Mouse (Mus musculus) frontal cortex, adult 2 months (tissue): Measurements from ENCODE around the gene Fchsd2. TPM values are rescaled to one million over a fixed set of nuclear protein-coding genes. Genes with fewer than 3 reads are reported as not detected.
"Not testable (repeated sequence)": the region's sequence is repeated elsewhere in the genome, so short reads cannot be mapped to it uniquely, and the experiment has no call there.

Source experiments
- DNase-seq, 2 experiments: peaks; one replicate each; pipeline ENCODE4 v3.0.0; 2022; ENCODE audit warnings: low spot score in 1 of 2; ENCODE audit errors: extremely low spot score in 1 of 2
- polyA plus RNA-seq: library from polyadenylated mRNA; depleted of rRNA; stranded (reverse); fragments of >200 nt; gene quantifications from 2 replicates; pipeline ENCODE4 v1.2.3, GENCODE M21; 2012

Gene Fchsd2
- polyA plus RNA-seq, 1 experiment: 29.7 TPM

DNA sequence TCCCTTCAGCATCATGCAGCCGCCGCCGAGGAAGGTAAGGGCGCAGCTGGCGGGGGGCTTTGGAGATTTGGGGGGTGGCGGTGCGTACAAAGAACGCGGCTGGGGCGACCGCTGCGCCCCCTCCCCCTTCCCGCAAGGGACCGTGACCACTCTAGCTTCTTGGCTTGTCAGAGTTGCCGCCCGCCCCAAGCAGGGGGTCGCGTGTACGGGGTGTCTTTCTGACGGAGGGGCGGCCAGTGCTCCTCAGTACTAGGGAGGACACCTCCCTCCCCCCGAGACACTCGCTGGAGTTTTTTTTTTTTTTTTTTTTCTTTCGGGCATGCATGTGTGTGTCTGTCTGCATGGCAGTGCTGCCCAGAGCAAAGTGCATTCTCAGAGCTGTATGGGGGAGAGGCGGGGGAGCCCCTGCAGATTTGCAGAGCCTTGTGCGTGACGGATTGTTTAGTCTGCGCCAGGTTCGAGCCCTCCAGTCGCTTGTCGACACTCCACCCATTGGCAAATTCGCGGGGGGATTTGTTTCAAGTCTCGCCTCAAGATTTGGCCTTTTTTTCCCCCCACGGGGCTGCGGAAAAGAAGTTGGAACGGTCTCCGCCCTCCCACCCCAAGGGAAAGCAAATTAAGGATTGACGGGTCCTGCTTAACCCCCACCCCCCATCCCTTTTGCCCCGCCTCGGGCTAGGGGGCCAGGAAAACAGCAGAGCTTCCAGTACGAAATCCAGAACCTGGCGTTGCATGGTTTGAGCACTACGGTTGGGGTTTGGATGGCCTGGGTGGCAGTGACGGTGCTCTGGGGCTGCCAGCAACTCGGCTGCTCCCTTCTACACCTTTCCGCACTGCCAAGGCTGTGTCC is 16.6 kb downstream of the Fchsd2 start:
- DNase-seq: peak in 1 of 2 experiments; percentile 27

DNA sequence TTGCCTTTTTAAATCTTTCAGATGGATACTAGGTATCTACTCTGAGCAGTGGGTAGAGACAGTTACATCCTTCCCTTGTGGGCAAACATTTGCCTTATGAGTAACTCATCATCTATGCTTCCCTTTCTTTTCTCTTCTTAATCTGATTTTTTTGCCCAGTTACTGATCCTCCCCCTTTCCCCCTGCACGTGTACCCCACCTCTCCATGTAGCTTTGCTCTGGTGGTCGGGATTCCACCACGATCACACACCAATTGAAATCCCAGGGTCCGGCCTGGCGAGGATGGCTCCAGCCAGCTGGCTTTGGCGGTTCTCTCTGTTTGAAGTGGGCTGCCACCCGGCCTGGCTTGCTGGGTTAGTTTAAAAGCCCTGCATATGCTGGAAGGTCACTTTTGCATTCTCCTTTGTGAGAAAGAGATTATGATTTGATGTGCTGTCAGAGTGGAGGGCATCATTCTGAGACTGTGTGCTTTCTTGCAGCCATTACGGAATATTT is 17.2 kb downstream of the Fchsd2 start:
- DNase-seq: no peak

DNA sequence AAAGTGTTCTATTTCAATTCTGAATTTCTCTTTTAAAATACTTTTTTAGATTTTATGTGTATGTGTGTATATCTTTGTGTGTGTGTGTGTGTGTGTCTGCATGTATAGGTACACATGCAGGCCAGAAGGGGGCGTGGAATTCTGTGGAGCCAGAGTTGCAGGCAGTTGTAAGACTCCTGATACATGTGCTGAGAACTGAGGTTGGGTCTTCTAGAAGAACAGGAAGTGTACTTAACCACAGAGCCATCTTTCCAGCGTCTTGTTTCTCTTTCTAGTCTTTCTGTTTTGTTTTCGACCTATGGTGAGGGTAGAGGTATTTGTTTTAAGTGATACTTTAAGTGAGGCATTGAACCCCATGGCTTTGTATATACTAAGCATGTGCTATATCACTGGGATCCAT is 20.7 kb downstream of the Fchsd2 start:
- DNase-seq: no peak

DNA sequence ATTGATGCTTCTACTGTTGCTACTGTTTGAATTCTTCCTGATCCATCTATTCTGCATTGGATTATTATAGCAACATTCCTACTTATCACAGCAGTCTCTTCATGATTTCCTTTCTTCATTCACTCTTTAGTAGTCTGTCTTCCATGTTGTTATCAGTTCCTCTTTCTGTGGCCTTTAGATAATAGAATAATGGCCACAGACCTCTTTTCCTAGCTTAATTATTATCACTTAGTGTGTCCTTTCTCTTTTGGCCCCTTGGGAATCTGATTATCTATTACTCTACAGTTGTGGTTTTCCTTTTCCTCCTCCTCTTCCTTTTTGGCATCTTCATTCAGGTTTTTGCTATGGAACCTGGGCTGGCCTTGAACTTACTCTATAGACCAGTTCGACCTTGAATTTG is 21.7 kb downstream of the Fchsd2 start:
- no peak for DNase-seq

DNA sequence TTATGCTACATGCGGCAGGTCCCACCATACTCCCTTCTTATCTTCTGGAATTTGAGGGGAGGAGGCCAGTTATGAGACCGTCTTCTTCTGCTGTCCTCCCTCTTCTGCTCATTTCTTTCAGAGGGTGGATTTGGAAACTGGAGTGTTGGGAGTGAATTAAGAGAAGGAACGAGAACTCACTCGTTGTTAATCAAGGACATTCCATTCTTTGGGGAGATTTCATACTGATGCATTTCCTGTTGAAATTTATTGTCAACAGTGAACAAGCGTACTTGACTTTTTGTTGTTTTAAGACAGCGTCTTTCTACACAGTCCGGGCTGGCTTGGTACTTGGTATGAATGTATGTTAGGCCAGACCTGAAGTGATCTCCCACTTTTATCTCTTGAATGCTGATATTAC is 26.7 kb downstream of the Fchsd2 start:
- DNase-seq: no peak

DNA sequence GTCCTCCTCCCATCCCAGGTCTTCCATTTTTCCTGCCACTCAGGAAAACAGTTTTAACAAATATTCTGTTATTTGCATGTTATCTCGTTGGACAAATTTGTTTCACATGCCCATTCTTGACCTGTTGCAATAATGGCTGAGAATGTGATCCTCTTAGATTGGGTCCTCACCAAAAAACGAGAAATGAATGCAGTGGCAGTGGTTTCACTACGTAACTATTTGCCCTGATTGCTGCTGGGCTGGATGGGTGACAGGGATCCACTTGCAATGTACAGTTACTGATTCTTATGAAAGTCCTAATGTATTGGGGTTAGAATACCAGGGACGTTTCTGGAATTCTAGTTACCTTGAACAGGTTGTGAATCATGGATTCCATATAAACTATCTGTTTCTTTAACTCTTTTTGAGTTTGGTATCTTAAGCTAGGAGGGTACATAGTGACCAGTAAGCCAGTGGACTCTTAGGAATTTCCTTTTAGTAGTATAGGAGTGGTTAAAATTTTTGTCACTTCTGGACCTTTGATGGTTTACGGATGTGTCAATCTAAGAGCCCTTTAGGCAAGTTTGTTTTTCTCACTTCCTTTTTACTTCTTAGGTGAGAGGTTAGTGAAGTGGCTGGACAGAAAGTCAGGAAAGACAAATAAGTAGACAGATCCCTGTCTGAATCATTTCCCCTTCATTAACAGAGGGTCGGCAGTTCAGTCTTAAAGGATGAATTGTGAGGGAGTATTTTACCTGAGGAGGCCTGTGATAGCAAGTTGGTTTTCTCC is 31.1 kb downstream of the Fchsd2 start:
- no peak for DNase-seq

DNA sequence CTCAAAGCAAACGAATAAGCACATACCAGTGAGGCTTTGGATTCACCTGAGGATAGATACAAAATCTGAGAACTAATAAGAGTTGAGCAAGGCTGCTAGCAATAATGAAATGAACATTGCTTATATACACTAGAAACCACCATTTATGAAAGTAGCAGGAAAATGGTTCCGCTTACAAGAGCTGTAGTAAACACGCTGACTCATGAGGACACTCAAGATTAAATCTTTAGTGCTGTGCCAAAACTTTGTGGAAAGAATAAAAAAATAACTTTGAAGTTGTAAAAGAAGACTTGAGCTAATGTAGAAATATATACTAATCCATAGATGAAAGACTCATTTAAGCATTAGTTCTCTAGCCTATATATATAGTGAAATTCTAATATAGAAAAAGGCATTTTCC is 35.1 kb downstream of the Fchsd2 start:
- no peak for DNase-seq

DNA sequence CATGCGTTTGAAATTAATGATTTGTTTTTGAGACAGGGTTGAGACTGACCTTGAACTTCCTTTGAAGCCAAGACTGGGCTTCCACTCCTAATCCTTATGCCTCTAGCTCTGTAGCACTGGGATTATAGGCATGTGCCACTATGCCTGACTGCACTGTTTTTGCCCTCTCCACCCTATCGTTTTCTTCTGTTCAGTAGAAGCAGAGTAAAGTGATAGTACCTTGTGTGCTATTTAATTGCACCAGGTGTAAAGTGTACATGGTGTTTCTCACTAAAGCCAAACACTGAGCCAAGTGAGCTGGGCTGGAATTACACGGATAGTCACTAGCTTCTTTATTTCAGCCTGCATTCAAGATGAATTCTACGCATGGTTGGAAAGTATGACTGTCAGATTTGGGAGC is 35.9 kb downstream of the Fchsd2 start:
- DNase-seq: no peak

DNA sequence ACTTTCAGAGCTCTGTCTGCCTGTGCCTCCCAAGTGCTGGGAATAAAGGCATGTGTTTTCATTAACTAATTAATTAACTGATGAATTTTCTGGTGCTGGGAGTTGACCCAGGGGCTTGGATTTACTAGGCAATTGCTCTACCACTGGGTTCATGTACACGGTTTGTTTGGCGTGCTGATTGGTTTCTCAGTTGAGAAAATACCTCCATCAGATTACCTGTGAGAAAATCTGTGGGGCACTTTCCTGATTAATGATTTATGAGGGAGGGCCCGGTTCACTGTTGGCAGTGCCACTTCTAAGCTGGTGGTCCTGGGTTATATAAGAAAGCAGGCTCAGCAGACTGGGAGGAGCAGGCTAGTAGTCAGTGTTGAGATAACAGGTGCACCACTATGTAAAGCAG is 38.0 kb downstream of the Fchsd2 start:
- no peak for DNase-seq

DNA sequence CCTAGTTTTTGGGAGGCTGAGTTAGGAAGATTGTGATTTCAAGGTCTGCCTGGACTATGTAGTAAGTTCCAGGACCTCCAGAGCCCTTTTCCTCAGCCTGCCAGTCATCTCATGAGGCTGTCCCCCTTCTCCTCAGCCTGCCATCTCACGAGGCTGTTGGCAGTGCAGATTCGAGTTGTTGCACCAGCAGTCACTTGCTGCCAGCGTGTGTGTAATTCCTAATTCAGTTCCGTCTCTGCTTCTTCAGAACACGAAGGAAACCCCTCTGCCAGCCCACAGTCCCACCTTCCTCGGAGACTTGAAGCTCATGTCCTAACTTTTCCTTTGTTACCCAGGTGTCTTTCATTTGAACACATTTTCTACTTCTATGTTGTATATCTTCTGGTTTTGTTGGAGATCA is 38.6 kb downstream of the Fchsd2 start:
- DNase-seq: no peak

DNA sequence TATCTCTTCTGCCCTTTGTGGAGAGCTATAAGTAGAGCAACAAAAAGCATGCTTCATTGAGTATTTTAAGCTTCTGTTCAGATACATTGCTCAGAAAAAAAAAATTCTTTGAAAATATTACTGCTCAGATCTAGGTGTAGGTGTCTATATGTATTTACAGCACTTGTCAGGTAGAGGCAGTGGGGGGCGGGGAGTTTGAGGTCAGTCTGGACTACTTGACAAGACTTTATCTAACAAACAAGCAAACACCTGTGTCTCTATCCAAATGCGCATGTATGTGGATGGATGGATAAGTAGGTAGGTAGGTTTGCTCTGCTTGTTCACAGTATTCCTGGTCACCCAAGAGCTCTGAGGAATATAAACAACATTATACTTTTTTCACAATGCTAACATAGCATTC is 40.9 kb downstream of the Fchsd2 start:
- DNase-seq: no peak

DNA sequence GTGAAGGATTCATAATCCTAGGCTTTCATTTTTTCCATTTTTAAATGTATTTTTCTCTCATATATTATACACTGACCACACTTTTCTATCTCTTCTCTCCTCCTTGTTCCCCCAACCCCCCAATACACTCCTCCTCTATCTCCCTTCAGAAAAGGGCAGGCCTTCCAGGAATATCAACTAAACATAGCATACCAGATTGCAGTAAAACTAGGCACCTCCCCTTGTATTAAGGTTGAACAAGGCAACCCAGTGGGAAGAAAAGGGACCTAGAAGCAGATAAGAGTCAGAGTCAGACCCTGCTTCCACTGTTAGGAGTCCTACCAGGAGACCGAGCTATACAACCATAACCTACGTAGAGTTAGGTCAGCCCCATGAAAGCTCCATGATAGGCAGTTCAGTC is 41.5 kb downstream of the Fchsd2 start:
- no peak for DNase-seq

DNA sequence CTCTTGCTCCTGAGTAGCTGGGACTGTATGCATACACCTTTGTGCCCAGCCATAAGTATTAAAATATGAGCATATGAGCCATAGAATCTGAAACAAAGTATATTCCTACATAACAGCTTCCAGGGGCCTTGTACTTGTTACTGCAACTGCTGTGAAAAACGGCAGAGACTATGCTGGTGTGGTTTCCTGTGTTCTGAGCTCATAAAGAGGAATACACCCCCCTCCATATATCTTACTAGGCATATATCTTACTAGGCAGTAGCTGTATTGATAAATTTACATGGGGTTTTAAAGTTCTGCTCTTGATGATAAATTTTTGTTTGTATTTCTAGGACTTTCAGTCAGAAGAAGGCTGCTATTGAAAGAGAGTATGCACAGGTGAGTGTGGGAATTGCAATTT is 46.2 kb downstream of the Fchsd2 start:
- no peak for DNase-seq

DNA sequence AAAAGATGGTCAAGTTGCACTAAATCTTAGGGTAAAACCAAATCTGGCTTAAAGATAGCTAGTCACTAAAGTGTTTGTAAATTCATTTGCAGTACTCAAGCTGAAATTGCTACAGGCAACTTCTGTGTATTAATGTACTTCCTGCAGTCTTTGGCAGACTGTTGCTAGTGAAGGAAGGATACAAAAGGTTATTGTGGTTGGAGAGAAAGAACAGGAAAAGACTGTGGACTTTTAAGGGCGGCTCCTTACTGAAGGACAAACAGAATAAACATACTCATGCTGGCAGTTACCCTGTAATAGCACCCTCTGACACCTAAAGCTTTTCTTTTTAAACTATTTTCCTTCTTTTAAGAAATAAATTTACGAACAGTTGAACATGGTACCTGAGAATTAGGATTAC is 50.2 kb downstream of the Fchsd2 start:
- no peak for DNase-seq

DNA sequence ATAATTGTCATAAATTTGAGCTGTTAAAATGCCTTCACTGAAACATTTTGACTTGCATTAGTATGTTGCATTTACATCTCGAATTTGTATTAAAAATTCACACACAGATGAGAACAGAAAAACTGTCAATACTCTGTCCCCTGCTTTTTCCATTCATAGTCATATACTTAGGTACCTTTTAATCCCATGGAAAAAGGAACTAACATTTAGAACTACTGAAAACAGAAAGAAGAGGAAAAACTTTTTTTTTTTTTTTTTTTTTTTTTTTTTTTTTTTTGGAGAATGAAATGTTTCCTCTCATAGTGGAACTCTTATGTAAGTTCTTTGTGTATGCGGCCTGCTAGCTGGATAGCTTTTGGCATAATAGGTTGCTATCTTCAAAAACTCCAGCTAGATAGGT is 51.6 kb downstream of the Fchsd2 start:
- no peak for DNase-seq

DNA sequence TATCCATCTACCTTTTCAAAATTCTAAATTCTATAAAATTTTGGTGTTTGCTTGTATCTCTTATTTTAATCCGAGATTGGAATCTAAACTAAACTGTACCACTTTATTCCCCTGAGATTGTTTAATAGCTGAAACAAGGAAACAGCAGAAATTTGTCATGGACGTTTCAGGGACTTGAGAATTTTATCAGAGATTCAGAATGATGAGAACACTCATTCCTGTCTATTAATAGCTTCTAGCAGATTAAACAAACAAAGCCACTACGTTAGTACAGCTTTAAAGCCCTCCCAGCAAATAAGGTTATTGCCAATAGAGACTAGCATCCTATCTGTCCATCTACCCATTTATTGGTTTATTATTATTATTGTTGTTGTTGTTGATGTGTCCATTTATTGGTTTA is 56.4 kb downstream of the Fchsd2 start:
- DNase-seq: no peak

DNA sequence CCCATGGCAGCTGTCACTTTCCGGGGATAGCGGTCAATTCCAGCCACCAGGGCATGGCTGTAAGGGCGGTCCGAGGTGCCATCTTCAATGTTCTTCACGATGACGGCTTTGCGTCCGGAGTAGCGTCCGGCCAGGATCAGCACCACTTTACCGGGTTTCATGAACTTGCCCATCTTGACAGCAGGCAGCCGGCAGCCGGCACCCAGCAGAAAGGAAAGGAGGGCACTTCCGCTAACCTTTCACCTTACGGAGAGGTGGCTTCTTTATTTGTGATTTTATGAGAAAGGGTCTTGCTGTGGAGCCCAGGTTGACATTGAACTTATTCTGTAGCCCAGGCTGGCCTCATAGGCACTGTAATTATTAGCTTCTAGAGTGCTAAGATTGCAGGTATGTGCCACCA is 62.2 kb downstream of the Fchsd2 start:
- not testable (repeated sequence) for DNase-seq

DNA sequence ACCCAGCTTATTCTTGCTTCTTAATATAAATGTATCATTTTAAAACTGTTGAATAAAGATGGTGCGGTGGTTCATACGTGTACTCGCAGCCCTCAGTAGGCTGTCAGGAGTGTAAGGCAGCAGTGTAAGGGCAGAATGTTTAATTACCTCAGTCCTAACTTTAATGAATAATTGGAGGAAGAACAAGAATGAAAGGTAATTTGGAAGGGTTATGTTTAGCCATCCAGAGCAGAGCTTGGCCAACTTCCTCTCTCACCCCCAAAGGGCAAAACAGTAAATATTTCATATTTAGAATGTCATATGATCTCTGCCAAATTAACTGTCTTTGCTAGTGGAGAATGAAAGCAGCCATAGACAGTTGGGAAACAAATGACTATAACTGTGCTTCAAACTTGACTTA is 62.6 kb downstream of the Fchsd2 start:
- no peak for DNase-seq

DNA sequence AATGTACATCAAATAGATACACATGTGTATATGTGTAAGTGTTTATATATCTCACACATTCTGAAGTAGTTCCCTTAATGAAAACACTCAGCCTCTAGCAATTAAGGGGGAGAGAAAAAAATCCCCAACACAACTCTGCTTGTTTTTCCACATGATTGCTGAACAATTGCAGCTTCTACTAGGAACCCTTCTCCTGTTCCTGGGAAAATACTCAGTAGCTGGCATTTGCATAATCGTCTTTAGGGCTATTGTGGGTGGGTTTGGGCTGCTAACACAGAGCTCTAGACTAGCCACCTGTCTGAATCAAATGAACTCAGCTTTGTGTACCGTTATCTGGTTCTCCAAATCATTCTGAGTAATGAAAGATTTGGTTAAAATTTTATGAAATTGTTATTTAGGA is 67.6 kb downstream of the Fchsd2 start:
- peak in 1 of 2 experiments; percentile 19 for DNase-seq

DNA sequence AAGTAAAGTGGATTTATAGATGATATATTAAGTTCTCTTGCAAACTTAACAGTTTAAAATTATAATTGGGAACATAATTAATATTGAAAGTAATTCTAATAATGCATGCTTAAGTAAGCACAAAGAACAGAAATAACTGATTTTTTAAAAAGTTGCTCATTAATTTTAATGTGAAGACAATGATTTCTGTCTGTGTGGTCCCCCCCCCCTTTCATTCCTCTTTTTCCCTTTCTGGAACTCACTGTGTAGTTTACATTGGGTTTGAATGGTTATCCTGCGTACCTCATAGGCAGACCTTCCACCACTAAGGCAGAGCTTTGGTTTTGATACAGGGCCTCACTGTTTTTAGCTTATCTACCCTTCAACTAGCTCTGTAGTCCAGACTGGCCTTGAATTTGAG is 70.1 kb downstream of the Fchsd2 start:
- DNase-seq: no peak

DNA sequence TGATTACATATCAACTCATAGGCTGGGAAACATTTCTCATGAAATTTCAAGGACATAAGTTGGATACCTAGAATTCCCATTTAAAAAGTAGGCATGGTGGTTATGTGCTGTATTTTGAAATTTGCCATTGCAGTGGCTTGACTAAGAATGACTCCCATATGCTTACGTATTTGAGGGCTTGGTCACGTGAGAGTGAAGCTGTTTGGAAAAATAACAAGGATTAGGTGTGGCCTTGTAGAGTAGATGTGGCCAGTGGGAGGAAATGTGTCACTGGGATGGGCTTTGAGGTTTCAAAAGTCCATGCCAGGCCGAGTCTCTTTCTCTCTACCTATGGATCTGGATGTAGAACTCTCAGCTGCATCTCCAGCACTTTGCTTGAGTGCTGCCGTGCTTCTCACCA is 71.2 kb downstream of the Fchsd2 start:
- DNase-seq: no peak

DNA sequence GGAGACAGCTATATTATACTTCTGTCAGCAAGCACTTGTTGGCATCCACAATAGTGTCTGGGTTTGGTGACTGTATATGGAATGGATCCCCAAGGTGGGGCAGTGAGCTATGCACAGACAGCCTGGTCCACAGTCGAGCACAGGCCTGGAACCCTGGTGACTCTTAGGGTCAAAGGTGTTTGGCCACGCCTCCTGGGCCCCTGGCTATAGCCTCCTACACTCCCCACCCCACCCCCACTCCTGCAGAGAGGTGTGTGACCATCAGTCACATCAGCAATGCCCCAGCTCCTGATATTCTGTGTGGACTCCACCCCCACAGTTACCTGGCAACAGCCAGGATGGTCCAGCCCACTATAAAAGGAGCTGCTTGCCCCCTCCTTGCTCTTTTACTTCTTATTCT is 73.9 kb downstream of the Fchsd2 start:
- no peak for DNase-seq
